Mouse (Mus musculus): Measurements from ENCODE around the gene Ep300. TPM values are rescaled to one million over a fixed set of nuclear protein-coding genes. Genes with fewer than 3 reads are reported as not detected.

Ep300 gene
- total RNA-seq, 1 experiment = 58.4 TPM

DNA sequence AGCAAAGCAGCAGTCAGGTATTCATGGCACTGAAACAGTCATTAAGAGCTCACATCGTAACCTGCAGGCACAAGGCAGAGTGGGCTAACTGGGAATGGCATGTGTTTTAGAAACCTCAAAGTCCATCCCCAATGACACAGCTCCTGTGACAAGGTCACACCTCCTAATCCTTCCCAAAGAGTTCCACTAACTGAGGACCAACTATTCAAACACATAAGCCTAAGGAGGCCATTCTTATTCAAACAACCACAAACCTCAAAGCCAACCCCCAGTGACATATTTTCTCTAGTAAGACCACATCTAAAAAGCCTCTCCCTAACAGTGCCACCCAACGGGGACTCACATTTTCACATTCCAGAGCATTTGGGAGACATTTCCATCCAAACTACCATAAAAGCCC is 40.2 kb upstream of the Ep300 start:
- Histone ChIP-seq H3K36me3 (ENCODE audit: control insufficient read depth, insufficient read depth, low read length, poor library complexity, severe bottlenecking) (no peaks in the 10 kb centered on the region), H3K4me1 (ENCODE audit: control insufficient read depth in 2 of 2, insufficient read depth in 2 of 2, low read length in 2 of 2, poor library complexity in 1 of 2) (no peaks in the 10 kb centered on the region), H3K9me3 (ENCODE audit: control insufficient read depth, insufficient read depth, low read depth, low read length) (no peaks in the 10 kb centered on the region), H3K27ac (ENCODE audit: insufficient read depth, low read depth, low read length, poor library complexity, severe bottlenecking) (no peak overlapping the region), H3K9ac (ENCODE audit: insufficient read depth, low read depth, low read length, poor library complexity, severe bottlenecking) (no peak overlapping the region), H3K4me3 (ENCODE audit: insufficient read depth in 1 of 2, low read depth in 1 of 2, low read length in 2 of 2, poor library complexity in 1 of 2, severe bottlenecking in 1 of 2) (no peak overlapping the region)
- TF ChIP-seq ZC3H11A (IDR thresholded peaks at IDR 0.05; ENCODE audit: borderline replicate concordance, low read depth, low read length) (no peak), MAFK (IDR thresholded peaks at IDR 0.05; ENCODE audit: insufficient read depth, low read depth, low read length) (no peak), HCFC1 (IDR thresholded peaks at IDR 0.05; ENCODE audit: borderline replicate concordance, insufficient read depth, low read length) (no peak), ZNF384 (IDR thresholded peaks at IDR 0.05; ENCODE audit: low read depth, low read length) (no peak), CHD2 (IDR thresholded peaks at IDR 0.05; ENCODE audit: low read depth, low read length) (no peak)
- no peak for DNase-seq (ENCODE audit: low read depth, low spot score)
- in situ Hi-C loops (cut with MboI; ENCODE audit: low sequenced_read_pairs in 2 of 2, unreplicated experiment in 2 of 2) = no loop called here

- Histone ChIP-seq H3K4me3 (ENCODE audit: insufficient read depth in 1 of 2, low read depth in 1 of 2, low read length in 2 of 2, poor library complexity in 1 of 2, severe bottlenecking in 1 of 2) (no peak overlapping the region), H3K4me1 (ENCODE audit: control insufficient read depth in 2 of 2, insufficient read depth in 2 of 2, low read length in 2 of 2, poor library complexity in 1 of 2) (no peaks in the 10 kb centered on the region), H3K36me3 (ENCODE audit: control insufficient read depth, insufficient read depth, low read length, poor library complexity, severe bottlenecking) (no peaks in the 10 kb centered on the region), H3K9me3 (ENCODE audit: control insufficient read depth, insufficient read depth, low read depth, low read length) (no peaks in the 10 kb centered on the region), H3K9ac (ENCODE audit: insufficient read depth, low read depth, low read length, poor library complexity, severe bottlenecking) (no peak overlapping the region), H3K27ac (ENCODE audit: insufficient read depth, low read depth, low read length, poor library complexity, severe bottlenecking) (no peak overlapping the region)
- DNase-seq (ENCODE audit: low read depth, low spot score) = no peak
- in situ Hi-C loops (cut with MboI; ENCODE audit: low sequenced_read_pairs in 2 of 2, unreplicated experiment in 2 of 2) = no loop called here
- TF ChIP-seq CHD2 (IDR thresholded peaks at IDR 0.05; ENCODE audit: low read depth, low read length) = no peak
- TF ChIP-seq MAFK (IDR thresholded peaks at IDR 0.05; ENCODE audit: insufficient read depth, low read depth, low read length) = no peak
- no peak for TF ChIP-seq ZNF384 (IDR thresholded peaks at IDR 0.05; ENCODE audit: low read depth, low read length)
- no peak for TF ChIP-seq ZC3H11A (IDR thresholded peaks at IDR 0.05; ENCODE audit: borderline replicate concordance, low read depth, low read length)
Measured at GRCm38 (mm10) chr15:81545387-81546176, 39.6 kb upstream of the Ep300 start.

- Histone ChIP-seq H3K36me3 (ENCODE audit: control insufficient read depth, insufficient read depth, low read length, poor library complexity, severe bottlenecking) (no peaks in the 10 kb centered on the region), H3K4me1 (ENCODE audit: control insufficient read depth in 2 of 2, insufficient read depth in 2 of 2, low read length in 2 of 2, poor library complexity in 1 of 2) (peaks cover 0 to 6% of the 10 kb centered on the region in 2 experiments; a peak in 1 of 4 replicates), H3K9ac (ENCODE audit: insufficient read depth, low read depth, low read length, poor library complexity, severe bottlenecking) (no peak overlapping the region), H3K27ac (ENCODE audit: insufficient read depth, low read depth, low read length, poor library complexity, severe bottlenecking) (no peak overlapping the region), H3K9me3 (ENCODE audit: control insufficient read depth, insufficient read depth, low read depth, low read length) (no peaks in the 10 kb centered on the region), H3K4me3 (ENCODE audit: insufficient read depth in 1 of 2, low read depth in 1 of 2, low read length in 2 of 2, poor library complexity in 1 of 2, severe bottlenecking in 1 of 2) (no peak overlapping the region)
- in situ Hi-C loops (cut with MboI; ENCODE audit: low sequenced_read_pairs in 2 of 2, unreplicated experiment in 2 of 2) = no loop called here
- DNase-seq (ENCODE audit: low read depth, low spot score) = no peak
- TF ChIP-seq ZC3H11A (IDR thresholded peaks at IDR 0.05; ENCODE audit: borderline replicate concordance, low read depth, low read length) (no peak), HCFC1 (IDR thresholded peaks at IDR 0.05; ENCODE audit: borderline replicate concordance, insufficient read depth, low read length) (no peak), MAFK (IDR thresholded peaks at IDR 0.05; ENCODE audit: insufficient read depth, low read depth, low read length) (no peak), CHD2 (IDR thresholded peaks at IDR 0.05; ENCODE audit: low read depth, low read length) (no peak), ZNF384 (IDR thresholded peaks at IDR 0.05; ENCODE audit: low read depth, low read length) (no peak)
Measured at GRCm38 (mm10) chr15:81553455-81553854, 31.7 kb upstream of the Ep300 start.

DNA sequence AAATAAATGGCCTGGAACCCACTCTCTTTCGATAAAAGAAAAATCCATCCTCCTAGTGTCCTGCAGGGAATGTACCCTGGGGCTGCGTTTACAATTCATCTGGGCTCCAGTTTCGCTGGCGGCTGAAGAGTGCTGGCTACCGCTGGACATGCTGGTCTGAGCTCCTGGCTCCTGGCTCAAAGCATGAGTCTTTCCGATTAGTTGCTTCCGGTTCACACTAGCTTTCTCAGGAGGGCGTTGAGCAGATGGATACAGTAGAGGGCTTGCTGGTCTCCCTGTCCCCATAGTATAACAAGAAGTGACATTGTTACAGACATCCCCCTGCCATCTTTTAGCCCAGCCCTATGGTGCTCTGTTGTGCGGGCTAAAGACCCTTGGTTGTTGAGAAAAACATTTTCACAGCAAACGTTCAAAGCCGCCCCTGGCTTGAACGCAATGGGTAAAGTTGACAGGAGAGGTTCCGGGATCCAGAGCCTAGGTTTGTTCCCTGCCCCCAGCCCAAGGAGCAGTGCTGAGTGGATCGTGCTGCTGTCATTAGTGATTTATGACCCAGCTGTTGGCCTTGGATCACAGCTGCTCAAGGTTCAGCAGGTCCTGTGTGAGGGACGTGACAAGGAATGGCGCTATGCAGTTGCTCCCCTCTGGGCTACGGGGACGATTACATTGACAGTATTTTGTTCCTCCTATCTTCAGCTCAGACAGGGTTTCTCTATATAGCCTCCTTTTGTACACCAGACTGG is 30.4 kb upstream of the Ep300 start:
- peaks cover 0 to 6% of the 10 kb centered on the region in 2 experiments; a peak in 1 of 4 replicates for H3K4me1 ChIP-seq (ENCODE audit: control insufficient read depth in 2 of 2, insufficient read depth in 2 of 2, low read length in 2 of 2, poor library complexity in 1 of 2)
- in situ Hi-C loops (cut with MboI; ENCODE audit: low sequenced_read_pairs in 2 of 2, unreplicated experiment in 2 of 2) = no loop called here
- DNase-seq (ENCODE audit: low read depth, low spot score) = no peak
- H3K4me3 ChIP-seq (ENCODE audit: insufficient read depth in 1 of 2, low read depth in 1 of 2, low read length in 2 of 2, poor library complexity in 1 of 2, severe bottlenecking in 1 of 2) = peak overlapping the region in 1 of 2 experiments; percentile 37; a peak in 2 of 4 replicates
- TF ChIP-seq HCFC1 (IDR thresholded peaks at IDR 0.05; ENCODE audit: borderline replicate concordance, insufficient read depth, low read length) (no peak), ZC3H11A (IDR thresholded peaks at IDR 0.05; ENCODE audit: borderline replicate concordance, low read depth, low read length) (no peak), MAFK (IDR thresholded peaks at IDR 0.05; ENCODE audit: insufficient read depth, low read depth, low read length) (no peak), ZNF384 (IDR thresholded peaks at IDR 0.05; ENCODE audit: low read depth, low read length) (no peak), CHD2 (IDR thresholded peaks at IDR 0.05; ENCODE audit: low read depth, low read length) (no peak)
- H3K9ac ChIP-seq (ENCODE audit: insufficient read depth, low read depth, low read length, poor library complexity, severe bottlenecking) = no peak overlapping the region
- no peaks in the 10 kb centered on the region for H3K9me3 ChIP-seq (ENCODE audit: control insufficient read depth, insufficient read depth, low read depth, low read length)
- H3K27ac ChIP-seq (ENCODE audit: insufficient read depth, low read depth, low read length, poor library complexity, severe bottlenecking) = no peak overlapping the region
- H3K36me3 ChIP-seq (ENCODE audit: control insufficient read depth, insufficient read depth, low read length, poor library complexity, severe bottlenecking) = no peaks in the 10 kb centered on the region

All from ES-E14 (cell line).